Mouse (Mus musculus) R1 (cell line): ENCODE results near the gene Unc93b1.
"Not testable (repeated sequence)": the region's sequence is repeated elsewhere in the genome, so short reads cannot be mapped to it uniquely, and the experiment has no call there.

Source experiments
- DNase-seq: peaks from one replicate; pipeline ENCODE4 v3.0.0-alpha.2; 2018; ENCODE audit warnings: low read depth, low spot score

Unc93b1 gene

DNA sequence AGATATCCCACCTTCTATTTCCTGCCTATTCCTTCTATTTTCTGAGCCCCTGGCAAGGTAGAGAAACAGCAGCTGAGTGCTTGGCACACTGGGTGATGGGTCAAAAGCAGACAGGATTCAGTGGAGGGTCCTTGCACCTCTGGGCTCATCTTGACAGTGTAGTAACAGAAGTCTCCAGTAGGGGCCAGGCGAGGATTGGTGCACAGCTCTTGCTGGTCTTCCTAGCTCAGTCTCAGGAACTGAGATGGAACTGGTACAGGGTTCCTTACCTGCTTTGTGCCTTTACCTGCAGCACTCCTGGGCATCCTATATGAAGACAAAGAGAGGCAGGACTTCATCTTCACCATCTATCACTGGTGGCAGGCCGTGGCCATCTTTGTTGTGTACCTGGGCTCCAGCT is 11.7 kb downstream of the Unc93b1 start:
- DNase-seq: peak; percentile 66

DNA sequence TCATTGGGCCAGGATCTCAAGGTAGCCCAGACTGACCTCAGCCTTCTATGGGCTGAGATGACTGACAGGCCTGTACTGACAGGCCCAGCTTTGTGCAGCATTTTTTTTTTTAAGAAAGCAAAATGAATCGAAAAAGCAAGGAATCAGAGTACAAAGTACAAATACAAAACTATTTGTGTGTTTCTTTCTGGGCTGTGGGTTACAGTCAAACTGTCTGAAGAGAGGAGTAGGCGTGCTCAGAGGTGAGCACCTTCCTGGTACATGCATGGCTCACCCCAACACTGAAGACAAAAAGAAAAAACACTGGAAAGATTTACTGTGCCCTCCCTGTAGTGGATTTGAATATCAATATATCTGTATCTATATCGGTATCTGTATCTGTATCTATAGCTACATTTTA is 12.8 kb downstream of the Unc93b1 start:
- DNase-seq: no peak

DNA sequence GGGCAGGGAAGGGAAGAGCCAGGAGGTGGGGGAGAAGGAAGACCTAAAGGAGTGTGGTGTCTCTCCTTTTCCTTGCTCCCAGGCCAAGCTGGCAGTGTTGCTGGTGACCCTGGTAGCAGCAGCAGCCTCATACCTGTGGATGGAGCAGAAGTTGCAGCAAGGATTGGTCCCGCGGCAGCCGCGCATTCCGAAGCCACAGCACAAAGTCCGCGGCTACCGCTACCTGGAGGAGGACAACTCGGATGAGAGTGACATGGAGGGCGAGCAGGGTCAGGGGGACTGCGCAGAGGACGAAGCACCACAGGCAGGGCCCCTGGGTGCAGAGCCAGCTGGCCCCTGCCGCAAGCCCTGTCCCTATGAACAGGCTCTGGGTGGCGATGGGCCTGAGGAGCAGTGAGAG is 13.6 kb downstream of the Unc93b1 start:
- DNase-seq: no peak

DNA sequence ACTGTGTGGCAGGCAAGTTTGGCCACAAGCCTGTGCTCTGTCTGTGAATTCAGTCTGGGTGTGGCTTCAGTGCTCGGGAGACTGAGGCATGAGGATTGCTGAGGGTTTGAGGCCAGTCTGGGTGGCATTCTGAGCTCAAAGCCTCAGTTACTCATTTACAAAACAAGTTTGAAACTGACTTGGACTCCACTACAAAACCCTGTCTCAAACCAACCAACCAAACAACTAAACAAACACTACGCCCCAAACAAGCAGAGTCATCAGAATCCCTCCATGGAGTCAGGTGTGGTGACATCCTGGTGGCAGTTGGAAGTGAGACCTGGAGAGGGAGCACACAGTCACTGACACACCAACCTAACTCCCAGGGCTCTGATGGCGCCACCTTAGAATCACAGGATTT is 15.3 kb downstream of the Unc93b1 start:
- DNase-seq: no peak

DNA sequence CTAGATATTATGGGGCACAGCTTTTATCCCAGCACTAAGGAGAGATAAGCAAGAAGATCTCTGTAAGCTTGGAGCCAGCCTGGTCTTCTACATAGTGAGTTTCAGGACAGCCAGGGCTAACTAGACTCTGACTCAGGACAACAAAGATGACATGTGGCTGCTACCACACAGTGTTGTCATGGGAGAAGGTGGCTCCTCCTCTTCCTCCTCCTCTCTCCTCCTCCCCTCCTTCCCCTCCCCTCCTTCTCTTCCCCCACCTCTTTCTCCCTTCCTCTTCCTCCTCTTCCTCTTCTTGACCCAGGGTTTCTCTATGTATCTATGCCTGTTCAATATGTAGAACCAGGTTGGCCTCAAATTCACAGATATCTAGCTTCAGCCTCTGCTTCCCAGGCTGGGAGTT is 16.5 kb downstream of the Unc93b1 start:
- no peak for DNase-seq

DNA sequence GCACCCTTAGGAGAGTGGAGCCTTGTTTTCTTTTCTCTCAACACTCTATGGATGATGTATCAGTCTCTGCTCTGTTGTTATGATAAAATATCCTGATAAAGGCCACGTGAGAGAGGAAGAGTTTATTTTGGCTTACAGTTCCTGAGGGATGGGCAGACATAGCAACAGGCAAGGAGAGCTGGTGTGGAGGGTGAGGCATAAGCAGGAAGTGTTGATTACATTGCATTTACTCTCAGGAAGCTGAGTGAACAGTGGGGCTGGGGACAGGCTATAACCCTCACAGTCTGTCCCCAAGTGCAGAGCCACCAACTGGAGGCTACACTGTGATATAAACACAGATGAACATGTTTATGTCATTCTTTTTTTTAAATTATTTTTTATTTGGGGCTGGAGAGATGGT is 17.1 kb downstream of the Unc93b1 start:
- DNase-seq: no peak

DNA sequence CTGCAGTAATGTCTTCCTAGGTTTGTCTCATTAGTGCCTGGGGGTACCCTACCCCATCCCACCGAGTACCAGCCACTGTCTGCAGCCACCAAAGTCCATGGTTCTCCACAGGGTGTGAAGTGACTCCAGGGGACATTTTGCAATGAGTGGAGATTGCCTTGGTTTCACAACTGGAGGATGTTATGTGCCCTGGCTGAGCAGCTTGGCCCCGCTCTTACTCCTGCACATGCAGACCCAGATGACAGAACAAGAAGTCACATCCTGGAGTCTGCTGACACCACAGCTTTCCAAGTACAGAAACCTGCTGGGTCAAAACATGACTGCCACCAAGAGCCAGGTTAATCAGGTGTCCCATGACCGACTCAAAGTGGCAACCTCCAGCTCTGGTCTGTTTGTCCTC is 20.0 kb downstream of the Unc93b1 start:
- no peak for DNase-seq

DNA sequence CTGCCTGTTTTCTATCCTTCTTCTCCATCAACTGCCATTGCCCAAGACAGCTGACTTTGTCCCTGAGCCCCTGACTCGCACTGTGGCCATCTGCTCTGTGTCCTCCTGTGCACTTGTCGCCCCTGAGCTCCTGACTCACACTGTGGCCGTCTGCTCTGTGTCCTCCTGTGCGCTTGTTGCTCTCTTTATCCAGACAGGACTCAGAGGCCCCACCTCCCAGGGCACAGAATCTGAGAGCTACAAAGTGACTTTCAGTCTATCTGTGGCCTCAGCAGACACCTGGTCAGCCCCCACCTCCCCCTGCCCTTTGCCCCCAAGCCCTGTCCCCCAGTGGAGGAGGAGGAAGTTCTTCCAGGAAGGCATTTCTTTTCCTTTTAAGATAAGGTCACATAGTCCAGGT is 20.8 kb downstream of the Unc93b1 start:
- no peak for DNase-seq

DNA sequence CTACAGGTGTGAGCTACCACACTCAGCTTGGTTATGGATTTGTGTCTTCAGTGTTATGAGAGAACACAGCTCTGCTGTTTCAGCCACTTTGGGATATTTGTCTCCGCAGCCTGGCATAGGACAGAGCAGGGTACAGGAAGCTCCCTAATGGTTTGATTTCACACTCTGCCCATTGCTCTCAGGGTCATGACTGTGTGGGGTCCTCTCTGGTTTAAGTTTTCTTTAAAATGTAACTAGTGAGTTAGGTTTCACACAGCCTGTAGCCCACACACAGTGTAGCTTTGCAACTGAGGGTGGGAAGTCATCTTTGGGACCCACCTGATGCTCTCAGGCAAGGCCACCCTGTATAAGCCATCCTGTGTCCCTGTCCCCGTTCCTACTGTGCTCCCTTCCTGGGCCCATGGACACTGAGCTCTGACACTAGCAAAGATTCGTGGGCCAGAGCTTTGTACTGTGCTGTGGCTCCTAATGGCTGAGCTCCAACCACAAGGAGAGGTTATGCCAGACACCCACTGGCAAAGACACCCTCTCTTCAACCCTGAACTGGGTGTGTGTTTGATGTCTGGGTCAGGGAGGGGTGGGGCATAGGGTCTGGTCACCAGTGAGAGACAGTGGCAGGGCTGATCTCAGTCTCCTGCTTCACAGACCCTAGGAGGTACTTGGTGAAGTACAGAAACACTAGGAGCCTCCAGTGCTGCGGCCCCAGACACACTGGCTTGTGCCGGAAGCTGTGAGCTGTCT is 22.5 kb downstream of the Unc93b1 start:
- not testable (repeated sequence) for DNase-seq

DNA sequence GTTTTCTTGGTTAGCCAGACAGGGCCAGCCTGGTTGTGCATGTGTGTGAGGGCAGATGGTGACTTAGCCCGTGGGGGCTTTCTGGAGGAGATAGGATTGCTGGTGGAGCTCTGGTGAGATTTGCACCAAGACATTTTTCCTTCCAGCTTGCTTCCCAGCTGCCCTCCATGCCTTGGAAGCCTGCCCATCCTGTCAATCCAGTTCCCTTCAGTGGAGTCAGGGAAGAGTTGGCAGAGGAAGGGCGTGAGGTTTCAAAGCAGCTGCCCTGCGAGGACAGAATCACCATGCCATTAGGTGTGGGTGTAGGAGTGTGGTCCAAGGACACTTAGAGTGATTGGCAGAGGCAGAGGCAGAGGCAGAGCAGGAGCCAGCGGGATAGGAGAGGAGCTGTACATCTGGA is 23.5 kb downstream of the Unc93b1 start, which contains the start of gene Aldh3b3:
Gene Aldh3b3, plus strand, starts transcription at position 176 of the 400 bp plus-strand sequence.
- DNase-seq: no peak

DNA sequence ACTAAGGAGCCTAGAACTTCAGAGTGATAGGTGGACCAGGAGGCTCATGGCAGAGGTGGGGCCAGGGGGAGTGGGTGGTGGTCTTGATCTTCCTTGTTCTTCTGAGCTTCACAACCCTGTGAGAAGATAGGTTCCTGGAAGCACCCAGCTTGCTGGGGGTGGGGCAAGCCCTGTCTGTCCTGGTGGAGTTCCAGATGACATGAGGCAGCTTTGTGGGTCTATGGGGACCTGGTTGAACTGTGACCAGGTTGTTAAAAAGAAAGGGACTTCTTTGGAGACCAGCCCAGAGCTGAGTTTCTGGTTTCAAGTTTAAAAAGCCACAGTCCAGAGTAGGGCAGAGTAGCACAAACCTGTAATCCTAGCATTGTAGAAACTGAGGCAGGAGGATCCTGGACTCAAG is 24.0 kb downstream of the Unc93b1 start:
- no peak for DNase-seq

DNA sequence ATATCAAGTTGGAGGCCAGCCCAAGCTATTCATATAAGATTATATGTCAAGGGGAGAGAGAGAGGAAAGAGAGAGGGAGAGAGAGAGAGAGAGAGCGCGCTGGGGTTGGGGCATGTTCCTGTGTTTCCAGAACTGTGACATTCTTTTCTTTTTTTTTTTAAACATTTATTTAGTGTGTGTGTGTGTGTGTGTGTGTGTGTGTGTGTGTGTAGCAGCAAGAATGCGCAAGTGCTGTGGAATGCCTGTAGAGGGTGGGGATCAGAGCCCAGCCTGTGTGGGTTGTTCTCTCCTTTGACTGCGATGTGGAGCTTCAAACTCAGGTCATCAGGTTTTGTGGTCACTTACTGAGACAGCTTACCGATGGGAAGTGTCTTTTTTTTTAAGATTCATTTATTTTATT is 25.2 kb downstream of the Unc93b1 start:
- peak; percentile 16 for DNase-seq

DNA sequence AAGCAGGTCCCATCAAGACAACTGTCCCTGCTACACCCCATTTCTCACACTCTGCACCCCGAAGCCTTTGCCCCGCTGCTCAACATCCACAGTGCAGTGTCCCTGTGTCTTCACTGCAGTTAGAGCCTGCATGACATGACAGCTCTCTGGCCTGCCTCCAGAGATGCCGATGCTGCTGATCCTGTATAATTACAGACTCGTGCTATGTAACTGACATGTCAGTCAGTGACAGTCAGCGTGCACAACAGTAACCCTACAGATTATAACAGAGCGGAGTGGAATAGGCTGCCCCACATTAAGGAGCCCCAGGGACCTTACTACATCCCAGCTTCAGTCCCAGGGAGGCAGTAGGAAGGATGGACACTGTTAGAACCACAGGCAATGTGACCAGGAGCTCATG is 26.8 kb downstream of the Unc93b1 start:
- not testable (repeated sequence) for DNase-seq

DNA sequence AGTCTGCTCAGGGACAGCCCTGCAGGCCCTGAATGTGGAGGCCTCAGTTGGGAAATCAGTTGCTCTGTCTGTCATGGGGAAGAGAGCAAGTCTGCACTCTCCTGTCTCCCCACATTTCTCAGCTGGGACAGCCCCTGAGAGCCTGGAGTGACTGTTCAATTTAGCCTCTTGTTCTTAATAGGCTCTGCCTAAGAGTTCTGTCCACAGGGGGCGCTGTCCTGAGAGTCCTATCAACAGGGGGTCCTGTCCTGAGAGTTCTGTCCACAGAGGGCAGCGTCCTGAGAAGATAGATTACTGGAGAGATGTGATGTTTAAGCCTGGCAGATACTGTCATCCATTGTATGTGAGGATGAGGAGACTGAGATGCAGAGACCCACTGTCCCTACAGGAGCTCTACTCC is 27.5 kb downstream of the Unc93b1 start:
- peak; percentile 69 for DNase-seq

DNA sequence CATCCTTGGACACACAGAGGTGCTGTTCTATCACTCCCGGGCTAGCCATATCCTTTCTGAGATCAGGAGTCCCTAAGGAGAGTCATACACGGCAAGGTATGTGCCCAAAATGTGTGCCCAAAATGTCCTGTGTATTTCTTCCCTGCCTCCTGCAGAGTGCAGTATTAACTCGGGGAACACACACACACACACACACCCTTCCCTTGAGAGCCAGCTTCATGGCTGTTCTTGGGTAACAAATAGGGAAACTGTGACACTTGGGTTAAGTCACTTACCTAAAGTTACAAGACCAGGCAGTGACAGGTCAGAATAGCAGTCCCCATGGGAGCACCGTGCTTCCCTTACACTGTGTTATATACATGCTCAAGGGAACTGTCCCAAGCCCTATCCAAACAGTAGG is 29.0 kb downstream of the Unc93b1 start:
- no peak for DNase-seq

DNA sequence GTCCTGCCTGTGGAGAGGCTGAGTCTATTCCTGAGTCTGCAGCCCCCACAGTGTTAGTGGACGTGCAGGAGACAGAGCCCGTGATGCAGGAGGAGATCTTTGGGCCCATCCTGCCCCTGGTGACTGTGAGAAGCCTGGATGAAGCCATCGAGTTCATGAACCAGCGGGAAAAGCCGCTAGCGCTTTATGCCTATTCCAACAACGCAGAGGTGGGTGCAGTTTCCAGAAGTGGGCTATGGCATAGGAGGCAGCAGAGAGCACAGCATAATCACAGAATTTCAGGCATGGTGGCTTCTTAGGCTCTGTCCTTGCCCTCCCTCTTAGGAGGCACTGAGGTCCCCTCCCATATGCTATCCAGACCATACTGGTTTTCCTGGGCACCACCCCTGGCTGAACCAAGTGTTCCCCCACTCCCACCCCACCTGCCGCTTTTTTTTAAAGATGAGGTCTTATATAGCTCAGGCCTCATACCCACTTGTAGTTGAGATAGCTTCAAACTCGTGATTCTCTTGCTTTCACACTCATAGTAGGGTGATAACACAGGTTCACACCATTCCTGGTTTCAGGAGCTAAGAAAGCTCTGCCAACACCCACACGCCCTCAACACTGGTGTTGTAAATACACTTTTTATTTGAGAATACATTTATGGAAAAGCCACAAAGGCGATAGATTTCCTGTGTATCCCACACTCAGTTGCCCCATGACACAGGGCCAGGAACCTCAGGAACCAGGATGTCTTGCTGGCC is 31.5 kb downstream of the Unc93b1 start:
- DNase-seq: peak; percentile 29

DNA sequence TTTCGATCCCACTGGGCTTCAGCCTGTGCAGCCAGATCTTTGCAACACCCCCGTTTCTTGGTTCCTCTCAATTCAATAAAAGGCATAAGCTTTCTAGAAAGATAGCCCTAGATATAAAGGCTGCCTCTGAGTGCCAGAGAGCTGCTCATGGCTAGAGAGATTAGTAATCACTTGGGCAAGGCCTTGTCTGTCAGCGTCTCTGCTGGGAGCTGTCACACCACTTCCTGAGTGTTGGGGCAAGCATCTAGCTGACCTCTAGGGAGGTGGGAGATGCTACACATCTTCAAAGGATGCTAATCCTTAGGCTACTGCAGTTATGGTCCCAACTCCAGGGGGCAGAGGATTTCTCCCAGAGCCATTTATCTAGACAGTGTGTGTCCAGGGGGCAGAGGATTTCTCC is 32.3 kb downstream of the Unc93b1 start:
- no peak for DNase-seq

DNA sequence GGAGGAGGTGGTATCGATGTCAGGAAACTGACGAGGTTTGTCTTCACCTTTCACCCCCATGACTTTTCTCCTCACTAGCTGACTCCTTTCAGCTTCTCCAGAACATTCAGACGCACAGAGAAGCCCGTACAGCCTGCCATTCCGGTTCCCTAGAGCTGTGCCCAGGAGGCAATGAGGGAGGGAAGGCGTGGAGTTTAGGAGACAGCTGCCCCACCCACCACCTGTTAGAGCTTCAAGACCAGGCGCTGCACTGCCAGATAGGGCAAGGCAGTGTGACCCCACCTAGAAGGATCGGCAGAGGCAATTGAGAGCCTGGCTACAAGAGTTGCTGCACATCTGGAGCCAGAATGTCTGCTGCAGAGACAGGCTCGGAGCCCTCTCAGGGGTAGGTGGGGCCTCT is 37.2 kb downstream of the Unc93b1 start, which contains the start of gene Aldh3b2:
Gene Aldh3b2, plus strand, starts transcription at position 100 of the 400 bp plus-strand sequence.
- no peak for DNase-seq

DNA sequence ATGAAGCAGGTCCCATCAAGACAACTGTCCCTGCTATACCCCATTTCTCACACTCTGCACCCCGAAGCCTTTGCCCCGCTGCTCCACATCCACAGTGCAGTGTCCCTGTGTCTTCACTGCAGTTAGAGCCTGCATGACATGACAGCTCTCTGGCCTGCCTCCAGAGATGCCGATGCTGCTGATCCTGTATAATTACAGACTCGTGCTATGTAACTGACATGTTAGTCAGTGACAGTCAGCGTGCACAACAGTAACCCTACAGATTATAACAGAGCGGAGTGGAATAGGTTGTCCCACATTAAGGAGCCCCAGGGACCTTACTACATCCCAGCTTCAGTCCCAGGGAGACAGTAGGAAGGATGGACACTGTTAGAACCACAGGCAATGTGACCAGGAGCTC is 39.6 kb downstream of the Unc93b1 start:
- DNase-seq: not testable (repeated sequence)

DNA sequence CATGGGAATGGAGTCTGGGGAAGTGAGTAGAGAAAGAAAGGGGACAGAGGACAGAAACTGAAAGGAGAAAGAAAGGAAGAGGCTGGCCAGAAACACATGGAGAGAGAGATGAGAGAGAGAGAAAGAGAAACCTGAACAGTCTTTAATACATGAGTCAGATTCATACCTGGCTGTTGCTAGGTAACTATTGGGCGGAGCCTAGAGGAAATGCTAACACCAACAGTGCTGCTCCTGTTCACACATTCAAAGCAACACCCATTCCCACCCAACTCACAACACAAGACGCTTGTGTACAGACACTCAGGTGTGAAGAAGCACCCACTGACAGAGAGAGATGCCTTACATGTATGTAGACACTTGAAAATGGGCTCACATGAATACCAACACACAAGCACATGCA is 40.9 kb downstream of the Unc93b1 start:
- no peak for DNase-seq

DNA sequence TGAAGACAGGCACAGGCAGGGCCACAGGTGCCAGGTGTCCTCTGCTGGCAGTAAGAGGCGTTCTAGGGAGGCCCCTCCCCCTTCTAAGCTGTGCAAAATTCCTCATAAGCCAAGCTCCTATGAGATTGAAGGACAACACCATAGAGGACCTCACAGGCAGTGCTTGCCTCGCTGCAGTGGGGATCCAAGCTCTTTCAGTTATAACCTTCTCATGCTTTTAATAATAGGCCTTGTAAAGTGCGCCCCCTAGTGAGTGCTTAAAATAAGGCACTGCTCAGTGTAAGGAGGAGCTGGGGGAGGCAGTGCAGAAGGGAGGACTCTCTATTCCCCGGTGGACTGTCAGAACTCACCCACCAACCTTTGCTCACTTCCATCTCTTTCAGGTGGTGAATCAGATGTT is 45.3 kb downstream of the Unc93b1 start:
- DNase-seq: peak; percentile 87

DNA sequence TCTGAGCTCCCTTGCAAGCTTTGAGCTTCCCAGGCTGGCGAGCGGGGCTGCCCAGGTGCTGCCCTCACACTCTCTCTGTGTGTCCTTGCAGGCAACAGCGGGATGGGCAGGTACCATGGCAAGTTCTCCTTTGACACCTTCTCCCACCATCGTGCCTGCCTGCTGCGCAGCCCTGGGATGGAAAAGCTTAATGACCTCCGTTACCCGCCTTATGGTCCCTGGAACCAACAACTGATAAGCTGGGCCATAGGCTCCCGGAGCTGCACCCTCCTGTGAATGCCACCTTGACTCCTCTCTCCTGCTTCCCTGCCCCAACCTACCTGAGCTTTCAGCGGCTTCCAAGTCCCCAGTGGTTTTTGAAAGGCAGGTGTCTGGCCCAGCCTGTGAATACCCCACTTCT is 45.9 kb downstream of the Unc93b1 start:
- DNase-seq: no peak

DNA sequence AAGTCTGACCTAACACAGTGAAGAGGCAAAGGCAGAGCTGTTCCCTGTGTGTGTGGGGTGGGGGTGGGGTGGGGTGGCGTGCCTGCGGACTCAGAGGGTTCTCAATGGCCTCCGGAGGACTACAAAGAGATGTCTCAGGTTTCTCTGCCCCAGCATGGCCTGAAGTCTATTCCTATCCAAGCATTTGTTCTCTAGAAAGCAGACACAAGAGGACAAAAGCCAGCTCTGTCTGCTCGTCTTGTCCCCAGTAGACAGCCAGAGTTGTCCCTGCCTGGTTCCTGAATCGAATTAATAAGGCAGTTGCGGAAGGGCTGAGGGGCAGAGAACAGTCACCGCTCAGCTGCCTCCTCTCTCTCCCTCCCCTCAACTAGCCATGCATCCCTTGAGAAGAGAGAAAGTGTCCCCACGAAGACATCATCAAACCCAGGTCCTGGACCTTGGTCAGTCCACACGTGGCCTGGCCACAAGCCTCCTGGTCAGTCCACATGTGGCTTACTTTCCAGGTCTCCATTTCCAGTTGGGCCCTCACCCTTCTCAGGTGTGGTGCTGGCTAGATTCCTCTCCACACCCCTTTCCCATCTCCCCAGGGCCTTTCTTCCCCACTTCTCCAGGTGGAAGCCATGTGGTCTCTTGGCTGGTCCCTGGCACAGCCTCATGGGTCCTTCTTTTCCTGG is 48.7 kb downstream of the Unc93b1 start:
- no peak for DNase-seq
